Mouse (Mus musculus) bone marrow macrophage, adult 2 months (primary cell): ENCODE measurements at regions not wholly inside any gene's neighbourhood (a gene's known extent, or its start where the extent isn't known, plus 50 kb on each side); places are given as distances from the start of the nearest gene placed in this dataset.

ENCODE experiments used
- CTCF ChIP-seq: IDR thresholded peaks from 2 replicates; pipeline ENCODE4 v1.5.1; 2012; ENCODE audit warnings: low read depth, mild to moderate bottlenecking, low read length, moderate library complexity
- POLR2A ChIP-seq: IDR thresholded peaks from 2 replicates; pipeline ENCODE4 v1.6.1; 2012; ENCODE audit warnings: mild to moderate bottlenecking, low read depth, low read length, borderline replicate concordance

DNA sequence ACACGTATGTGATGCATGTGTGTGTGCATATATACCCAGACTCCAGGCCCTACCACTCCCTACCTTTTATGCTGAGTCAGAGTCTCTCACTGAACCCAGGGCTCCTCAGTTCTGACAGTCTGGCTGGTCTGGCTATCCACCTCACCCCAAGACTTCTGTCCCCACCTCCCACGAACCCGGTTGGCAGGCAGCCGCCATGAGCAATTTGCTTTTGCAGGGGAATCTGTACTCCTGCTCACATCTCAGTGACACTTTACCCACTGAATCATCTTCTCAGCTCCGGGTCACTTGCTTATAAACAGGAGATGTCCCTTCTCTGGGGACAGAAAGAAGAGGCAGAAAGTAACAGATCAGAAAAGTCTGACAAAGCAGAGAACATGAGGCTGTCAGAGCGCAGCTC, 193.0 kb downstream of the Cdc5l start:
- TF ChIP-seq CTCF (no peak), POLR2A (no peak)
